Mouse (Mus musculus): ENCODE results near the gene Tst.

- TF ChIP-seq CTCF (conservative IDR thresholded peaks at IDR 0.05; ENCODE audit: insufficient read depth, insufficient read length, low read depth, low read length) (peak; percentile 83), POLR2A (IDR thresholded peaks at IDR 0.05; ENCODE audit: low read depth, low read length) (no peak)
Measured at GRCm38 (mm10) chr15:78447746-78448535, 42.2 kb upstream of the Tst start.

Measured in kidney, adult 2 months (tissue).